Mouse (Mus musculus) embryo, embryonic 10 days (tissue): ENCODE data around the gene Olfr1311.
"Not testable (repeated sequence)": the region's sequence is repeated elsewhere in the genome, so short reads cannot be mapped to it uniquely, and the experiment has no call there.

ENCODE experiments used
- DNase-seq: peaks from one replicate; pipeline ENCODE4 v3.0.0-alpha.2; 2015; ENCODE audit warnings: low spot score

Gene Olfr1311

DNA sequence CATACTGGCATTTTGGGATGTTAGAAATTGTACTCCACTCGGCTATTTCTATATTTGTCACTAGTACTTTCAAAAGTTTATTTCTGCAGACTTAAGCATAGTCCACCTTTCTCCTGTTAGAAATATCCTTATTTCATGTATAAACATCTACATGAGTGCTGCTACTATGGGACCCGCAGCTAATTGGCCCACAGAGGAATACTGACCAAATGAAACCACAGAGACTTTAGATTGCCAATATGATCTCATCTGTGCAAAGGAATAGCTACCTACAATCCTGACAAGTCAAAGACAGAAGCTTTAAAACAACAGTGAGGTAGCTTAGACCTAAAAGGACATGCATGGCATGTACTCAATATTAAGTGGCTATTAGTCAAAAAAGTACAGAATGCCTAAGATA is at the start of gene Olfr1311:
Gene Olfr1311, minus strand, starts transcription at position 101 of the 400 bp plus-strand sequence.
- DNase-seq: no peak

DNA sequence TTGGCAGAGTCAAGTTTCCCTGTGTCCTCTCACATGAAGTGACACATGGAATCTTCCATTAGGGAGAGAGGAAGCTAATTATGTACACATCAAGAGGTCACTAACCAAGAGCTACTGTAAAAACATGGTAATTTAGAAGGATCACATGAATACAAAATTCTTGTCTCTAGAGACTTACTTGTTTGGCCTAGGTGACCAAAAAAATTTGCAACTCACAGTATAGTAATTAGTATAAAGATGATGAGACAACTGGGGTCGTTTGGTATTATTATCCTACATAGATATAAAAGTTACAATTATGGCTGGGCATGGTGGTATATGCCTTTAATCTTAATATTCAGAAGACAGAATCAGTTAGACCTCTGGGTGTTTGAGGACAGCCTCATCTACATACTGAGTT is 25.9 kb upstream of the Olfr1311 start, which contains the start of gene Olfr1312:
Gene Olfr1312, minus strand, starts transcription at position 101 of the 400 bp plus-strand sequence.
- no peak for DNase-seq

DNA sequence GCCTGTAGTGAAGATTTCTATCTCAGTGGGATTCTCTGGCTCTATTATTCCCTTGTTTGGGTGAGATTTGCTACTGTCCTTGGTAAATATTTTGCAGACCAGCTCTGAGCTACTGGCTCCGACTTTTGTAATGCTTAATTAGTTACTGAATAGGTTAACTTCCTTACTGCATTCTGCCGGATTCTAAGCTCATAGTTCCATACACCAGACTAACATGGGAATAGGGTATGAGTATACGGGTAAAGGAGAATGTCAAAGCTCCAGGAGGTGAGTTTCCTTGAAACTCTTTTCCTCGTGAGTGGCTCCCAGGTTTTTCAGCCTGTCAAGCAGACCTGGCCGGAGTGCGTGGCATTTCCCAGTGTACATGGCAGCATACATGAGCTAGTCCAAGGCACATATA is 2.8 kb upstream of the Olfr1311 start:
- not testable (repeated sequence) for DNase-seq

DNA sequence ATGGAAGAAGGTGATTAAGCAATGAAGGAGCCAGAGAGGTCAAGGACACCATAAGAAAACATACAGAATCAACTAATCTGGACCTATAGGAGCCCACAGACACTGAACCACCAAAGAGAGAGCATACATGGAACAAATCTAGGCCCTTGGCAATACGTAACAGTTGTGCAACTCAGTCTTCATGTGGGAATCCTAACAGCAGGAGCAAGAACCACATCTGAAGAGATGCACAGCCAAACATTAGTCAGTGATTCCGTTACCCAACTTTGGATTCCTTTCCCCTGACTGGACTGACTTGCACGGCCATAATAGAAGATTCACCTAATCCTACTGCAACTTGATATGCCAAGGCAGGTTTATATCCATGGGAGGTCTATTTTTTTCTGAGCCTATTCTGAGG is 9.3 kb downstream of the Olfr1311 start:
- DNase-seq: no peak

DNA sequence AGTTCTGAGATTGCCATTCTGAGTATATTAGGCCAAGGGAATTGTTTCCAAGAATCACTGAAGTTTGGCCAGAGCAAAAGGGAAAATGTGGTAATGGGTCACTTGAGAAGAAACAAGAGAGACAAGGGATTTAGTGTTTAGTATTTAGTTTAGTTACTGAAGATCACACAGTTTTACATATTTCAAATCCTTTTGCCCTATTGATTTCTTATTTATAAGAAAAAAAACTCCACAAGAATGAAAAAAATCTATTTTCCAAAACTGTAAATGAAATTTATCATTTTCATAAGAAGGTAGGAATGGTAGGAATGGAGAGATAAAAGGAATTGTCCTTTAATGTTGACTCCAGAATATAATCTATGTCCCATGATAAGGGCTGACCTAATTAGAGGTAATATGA is 11.6 kb downstream of the Olfr1311 start, which contains the start of gene Olfr1310:
Gene Olfr1310, minus strand, starts transcription at position 101 of the 400 bp plus-strand sequence.
- no peak for DNase-seq

DNA sequence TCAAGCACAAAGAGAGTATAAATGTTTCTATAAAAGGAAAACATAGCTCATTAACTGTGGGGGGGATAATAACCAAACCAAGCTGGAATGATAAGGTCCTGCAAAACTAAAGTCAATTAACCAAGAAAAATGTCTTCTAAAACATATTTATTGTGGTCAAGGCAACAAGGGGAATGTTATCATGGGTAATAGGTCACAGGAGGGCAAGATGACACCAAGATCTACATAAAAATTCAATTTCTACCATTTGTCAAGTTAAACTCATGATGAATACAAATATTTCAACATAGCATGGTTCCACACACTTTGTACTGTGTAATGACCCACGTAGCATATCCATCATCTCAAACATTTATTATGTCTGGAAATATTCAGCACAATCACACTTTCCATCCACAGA is 34.0 kb downstream of the Olfr1311 start, which contains the start of gene Olfr1309:
Gene Olfr1309, minus strand, starts transcription at position 101 of the 400 bp plus-strand sequence.
- no peak for DNase-seq
